Mouse (Mus musculus) adipose tissue, adult 10 weeks (tissue): ENCODE results near the gene Grn. TPM values are rescaled to one million over a fixed set of nuclear protein-coding genes. Genes with fewer than 3 reads are reported as not detected.

Source experiments
- polyA plus RNA-seq: library from polyadenylated mRNA; stranded (reverse); fragments of 350-450 nt; fragmentation: Illumina TruSeq; extraction: RNeasy Lipid Tissue Mini Kit (QIAGEN cat#74804); gene quantifications from one replicate; pipeline ENCODE4 v1.2.3, GENCODE M21; 2014; ENCODE audit warnings: low read depth, low replicate concordance

Gene Grn
- polyA plus RNA-seq: 237 TPM

GRCm38 (mm10) chr11:102430121-102431017 is at the start of gene Grn:
Gene Grn, plus strand, starts transcription at chr11:102430315.

DNA sequence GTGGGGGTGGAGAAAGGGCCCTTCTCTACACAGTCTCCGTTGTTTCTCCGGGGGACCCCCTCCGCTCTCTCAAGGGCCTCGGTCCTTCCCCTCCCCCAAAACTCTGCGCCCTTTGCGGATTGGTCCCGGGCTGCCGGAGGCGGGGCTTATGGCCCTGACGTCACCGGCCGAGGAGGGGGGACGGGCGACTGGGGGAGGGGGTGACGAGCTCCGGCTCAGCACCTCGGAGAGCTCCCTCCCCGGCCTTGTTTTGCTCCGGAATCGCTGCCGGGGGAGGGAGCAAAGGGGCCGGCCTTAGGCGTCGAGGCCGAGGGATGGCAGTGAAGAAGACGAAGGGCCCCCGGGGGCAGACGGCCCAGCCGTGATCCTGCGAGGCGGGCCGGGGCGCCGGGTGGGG is 36.9 kb upstream of the Grn start, which contains the start of gene Rundc3a:
TSS of gene Rundc3a (plus strand) at position 166 of the 397 bp plus-strand sequence.

GRCm38 (mm10) chr11:102407834-102408215 is 22.3 kb upstream of the Grn start, which contains the start of gene Slc25a39:
Gene Slc25a39, minus strand, starts transcription at chr11:102407946.

DNA sequence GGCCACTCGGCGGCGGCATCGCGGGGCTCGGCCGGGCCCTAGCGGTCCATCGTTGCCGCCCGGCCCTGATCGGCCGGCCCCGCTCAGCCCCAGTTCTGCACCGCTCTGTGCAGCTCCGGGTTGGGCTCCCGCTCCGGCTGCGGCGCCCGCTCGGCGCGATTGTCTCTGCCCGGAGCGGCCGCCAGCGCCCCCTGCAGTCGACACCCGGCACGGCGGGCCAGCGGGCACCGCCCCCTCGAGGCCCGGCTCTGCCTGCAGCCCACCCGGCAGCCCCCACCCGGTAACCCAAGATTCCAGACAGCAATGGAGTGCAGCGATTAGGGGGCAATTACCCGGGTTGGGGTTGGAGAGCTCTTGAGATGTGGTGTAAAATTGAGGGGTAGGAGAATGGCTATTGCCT is 17.4 kb downstream of the Grn start, which contains the start of gene Fam171a2:
TSS of gene Fam171a2 (minus strand) at position 186 of the 400 bp plus-strand sequence.

GRCm38 (mm10) chr11:102469648-102470357 is 39.7 kb downstream of the Grn start, which contains the start of gene Itga2b:
Gene Itga2b, minus strand, starts transcription at chr11:102470122.

Other genes starting within 250 kb of the Grn start
- gene Lsm12, start 245.0 kb upstream of the Grn start, polyA plus RNA-seq: 29.4 TPM
- 69.1 TPM for gene G6pc3, start 240.7 kb upstream of the Grn start, polyA plus RNA-seq
- 67.5 TPM for gene Hdac5, start 200.1 kb upstream of the Grn start, polyA plus RNA-seq
- gene BC030867, start 181.4 kb upstream of the Grn start, polyA plus RNA-seq: 0.57 TPM
- gene Asb16, start 161.6 kb upstream of the Grn start, polyA plus RNA-seq: 2.2 TPM
- gene Tmub2, start 145.4 kb upstream of the Grn start, polyA plus RNA-seq: 43.3 TPM
- 34.5 TPM for gene Atxn7l3, start 133.7 kb upstream of the Grn start, polyA plus RNA-seq
- 77.3 TPM for gene Ubtf, start 110.6 kb upstream of the Grn start, polyA plus RNA-seq
- 0.06 TPM for gene Slc4a1, start 64.1 kb upstream of the Grn start, polyA plus RNA-seq
- 1.8 TPM for gene Rundc3a, start 36.9 kb upstream of the Grn start, polyA plus RNA-seq
- 157 TPM for gene Slc25a39, start 22.4 kb upstream of the Grn start, polyA plus RNA-seq
- 14.8 TPM for gene Fam171a2, start 17.4 kb downstream of the Grn start, polyA plus RNA-seq
- 18.7 TPM for gene Itga2b, start 39.8 kb downstream of the Grn start, polyA plus RNA-seq
- gene Gpatch8, start 126.1 kb downstream of the Grn start, polyA plus RNA-seq: 19.7 TPM
- 4.5 TPM for gene Gm11627, start 149.1 kb downstream of the Grn start, polyA plus RNA-seq
- gene Fzd2, start 174.1 kb downstream of the Grn start, polyA plus RNA-seq: 7.0 TPM
- 0.89 TPM for gene Meioc, start 233.4 kb downstream of the Grn start, polyA plus RNA-seq